Mouse (Mus musculus): ENCODE data around the gene 2310061I04Rik.
"Not testable (repeated sequence)": the region's sequence is repeated elsewhere in the genome, so short reads cannot be mapped to it uniquely, and the experiment has no call there.

The 2310061I04Rik gene

DNA sequence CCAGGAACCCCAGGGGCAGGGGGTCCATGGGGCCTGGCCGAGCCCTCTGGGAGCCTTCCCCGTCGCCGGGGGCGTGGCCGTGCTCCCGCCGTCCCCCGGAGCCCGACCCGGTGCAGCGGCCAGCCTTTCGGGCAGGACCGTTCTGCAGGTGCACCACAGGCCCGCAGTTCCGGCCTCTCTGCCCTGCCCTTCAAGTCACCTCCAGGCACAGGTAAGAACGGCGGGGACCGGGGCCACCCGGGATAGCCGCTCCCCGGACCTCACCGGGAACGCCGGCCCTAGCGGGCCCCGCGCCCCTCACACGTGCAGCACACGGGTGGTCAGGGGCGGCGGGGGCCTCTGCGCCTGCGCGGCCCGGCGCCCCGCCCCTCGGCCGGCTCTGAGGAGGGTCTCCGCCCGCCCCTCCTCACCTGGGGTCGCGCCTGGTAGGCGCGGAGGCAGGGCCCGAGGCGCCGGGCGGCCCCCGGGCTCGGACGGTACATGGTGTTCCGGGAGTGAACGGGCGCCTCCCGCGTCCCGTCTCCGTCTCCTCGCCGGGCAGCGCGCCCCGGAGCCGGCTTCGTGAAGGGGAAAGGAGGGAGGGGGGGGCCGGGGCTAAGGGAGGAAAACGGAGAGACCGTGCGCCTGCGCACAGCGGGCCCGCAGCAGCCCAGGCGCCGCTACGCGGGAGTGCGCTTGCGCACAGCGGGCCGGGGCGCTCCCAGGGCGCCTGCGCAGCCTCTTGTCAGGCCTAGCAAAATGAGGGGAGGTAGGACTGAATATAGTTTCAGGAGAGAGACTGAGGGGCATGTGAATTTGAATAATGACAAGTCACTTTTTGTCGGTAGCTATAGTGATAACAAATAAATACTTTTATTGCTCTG lies at the start of gene 2310061I04Rik:
2310061I04Rik (minus strand) TSS at position 651 of the 863 bp plus-strand sequence.
- DNase-seq, result peak; percentile 92

- no peak for DNase-seq
These were observed 42.7 kb upstream of the 2310061I04Rik start for GRCm38 (mm10) chr17:35939941-35940340.

DNA sequence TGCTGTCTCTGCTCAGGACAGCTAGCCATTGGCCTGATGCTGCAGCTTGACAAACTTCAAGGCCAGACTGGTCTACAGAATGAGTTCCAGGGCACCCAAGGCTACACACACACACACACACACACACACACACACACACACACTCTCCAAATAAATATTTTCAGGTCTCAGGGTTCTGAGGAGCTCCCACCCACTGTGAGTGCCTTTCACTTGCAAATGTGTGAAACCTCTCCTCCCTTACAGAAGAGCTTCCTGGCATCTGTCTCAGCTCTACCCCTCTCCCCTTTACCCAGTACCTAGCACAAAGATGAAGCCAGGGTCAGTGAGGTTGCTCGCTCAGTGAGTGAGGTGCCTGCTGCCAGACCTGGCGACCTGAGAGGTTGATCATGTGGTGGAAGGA lies 41.9 kb upstream of the 2310061I04Rik start:
- no peak for DNase-seq

DNA sequence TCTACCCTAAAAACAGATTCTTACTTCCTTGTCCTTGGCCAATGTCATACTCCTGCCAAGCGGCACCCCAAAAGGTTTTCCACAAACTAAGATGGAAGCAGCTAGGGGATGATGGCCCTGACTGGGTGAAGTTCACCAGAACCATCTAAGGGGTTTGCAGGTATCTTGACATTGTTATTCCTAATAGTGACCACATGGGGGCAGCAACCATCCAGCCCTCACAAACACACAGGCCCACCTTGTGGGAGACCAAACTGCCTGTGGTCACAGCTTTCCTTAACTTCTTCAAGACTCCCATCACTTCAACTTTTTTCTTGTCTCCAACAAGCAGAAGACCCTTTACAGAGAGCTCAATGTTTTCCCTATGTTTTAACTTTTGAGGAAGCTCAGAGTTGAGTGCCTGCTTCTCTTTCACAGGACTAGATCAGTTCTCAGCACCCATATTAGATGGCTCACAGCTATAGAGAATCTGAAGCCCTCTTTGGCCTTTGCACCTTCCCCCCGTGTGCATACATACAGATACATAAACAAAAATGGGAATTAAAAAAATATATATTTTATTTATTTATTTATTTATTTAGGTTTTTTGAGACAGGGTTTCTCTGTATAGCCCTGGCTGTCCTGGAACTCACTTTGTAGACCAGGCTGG lies 40.6 kb upstream of the 2310061I04Rik start:
- DNase-seq, result peak; percentile 55

DNA sequence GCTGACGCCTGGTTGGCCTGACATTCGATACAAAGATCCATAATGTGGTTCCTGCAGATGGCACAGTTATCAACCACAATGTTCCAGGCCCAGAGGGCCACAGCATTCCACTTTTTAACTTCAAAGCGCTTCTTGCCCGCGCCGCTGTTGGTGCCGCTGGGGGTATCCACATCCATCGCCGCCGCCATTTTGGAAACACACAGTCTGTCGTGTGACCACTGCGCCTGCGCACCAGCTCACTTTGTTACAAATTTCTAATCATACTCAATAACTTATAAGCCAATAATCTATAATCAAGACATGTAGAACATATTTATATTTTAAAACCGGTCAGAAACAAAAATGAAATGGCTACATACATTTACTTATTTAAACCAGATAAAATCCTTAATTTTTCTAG lies 38.5 kb upstream of the 2310061I04Rik start:
- DNase-seq, result not testable (repeated sequence)

DNA sequence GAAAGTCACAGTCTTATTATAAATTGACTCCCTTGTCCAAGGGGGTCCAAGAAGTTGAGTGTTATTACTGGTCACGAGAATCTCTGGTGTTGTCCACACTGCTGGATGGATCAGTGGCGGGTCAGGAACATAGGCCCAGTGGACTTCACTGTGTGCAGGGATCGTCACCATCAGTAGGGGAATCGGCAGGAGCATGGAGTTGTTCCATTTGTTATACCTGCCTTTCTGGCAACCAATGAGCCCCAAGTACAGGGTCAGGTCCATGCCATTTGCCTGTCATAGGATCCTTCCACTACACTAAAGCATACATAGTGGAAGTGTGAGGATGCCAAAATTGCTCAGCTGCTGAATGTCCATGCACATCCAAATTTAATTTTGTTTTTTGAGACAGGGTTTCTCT lies 35.4 kb upstream of the 2310061I04Rik start:
- no peak for DNase-seq

DNA sequence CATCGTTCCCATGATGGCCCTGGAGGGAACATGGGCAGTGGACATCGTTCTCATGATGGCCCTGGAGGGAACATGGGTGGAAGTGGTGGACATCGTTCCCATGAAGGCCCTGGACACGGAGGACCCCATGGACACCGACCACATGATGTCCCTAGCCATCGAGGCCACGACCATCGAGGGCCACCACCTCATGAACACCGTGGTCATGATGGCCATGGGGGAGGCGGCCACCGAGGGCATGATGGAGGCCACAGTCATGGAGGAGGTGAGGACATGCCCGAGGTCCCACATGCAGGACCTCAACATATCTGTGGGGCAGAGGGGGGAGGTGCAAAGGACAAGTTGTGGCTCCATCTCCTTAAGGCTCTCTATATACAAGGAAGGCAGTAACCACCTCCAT lies 33.4 kb upstream of the 2310061I04Rik start:
- no peak for DNase-seq

DNA sequence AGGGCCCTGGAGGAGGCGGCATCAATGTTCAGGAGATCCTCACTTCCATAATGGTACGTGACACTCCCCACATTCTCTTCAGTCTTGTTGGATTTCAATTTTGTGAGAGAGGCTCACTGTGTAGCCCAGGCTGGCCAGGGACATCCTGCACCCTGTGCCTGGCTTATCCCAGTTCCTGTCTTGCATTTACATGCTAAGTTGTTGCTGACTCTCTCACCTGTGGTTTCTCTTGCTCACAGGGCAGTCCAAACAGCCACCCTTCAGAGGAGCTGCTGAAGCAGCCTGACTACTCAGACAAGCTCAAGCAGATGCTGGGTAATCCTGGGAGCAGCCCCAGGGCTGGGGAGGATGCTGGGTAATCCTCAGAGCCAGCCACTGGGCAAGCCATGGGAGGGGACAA lies 32.3 kb upstream of the 2310061I04Rik start:
- no peak for DNase-seq

DNA sequence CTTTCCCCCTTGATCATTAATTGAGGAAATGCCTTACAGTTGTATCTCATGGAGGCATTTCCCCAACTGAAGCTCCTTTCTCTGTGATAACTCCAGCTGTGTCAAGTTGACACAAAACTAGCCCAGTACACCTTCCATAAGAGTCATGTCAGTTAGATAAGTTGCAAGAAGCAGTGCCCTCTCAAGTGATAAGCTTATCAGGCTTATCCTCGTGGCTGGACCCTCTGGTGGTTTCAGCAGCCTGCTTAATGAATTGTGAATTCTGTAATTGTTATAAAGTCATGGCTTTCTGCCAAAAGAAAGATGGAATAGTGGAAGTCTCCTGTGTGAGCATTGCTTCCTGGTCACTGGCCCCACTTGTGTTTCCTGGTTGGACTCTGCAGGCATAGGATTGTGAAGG lies 30.2 kb upstream of the 2310061I04Rik start:
- no peak for DNase-seq

- no peak for DNase-seq
These were observed 26.1 kb upstream of the 2310061I04Rik start for GRCm38 (mm10) chr17:35923281-35923680.

- no peak for DNase-seq
These were observed 25.3 kb upstream of the 2310061I04Rik start for GRCm38 (mm10) chr17:35922566-35922965.

- no peak for DNase-seq
These were observed 24.5 kb upstream of the 2310061I04Rik start for GRCm38 (mm10) chr17:35921710-35922109.

DNA sequence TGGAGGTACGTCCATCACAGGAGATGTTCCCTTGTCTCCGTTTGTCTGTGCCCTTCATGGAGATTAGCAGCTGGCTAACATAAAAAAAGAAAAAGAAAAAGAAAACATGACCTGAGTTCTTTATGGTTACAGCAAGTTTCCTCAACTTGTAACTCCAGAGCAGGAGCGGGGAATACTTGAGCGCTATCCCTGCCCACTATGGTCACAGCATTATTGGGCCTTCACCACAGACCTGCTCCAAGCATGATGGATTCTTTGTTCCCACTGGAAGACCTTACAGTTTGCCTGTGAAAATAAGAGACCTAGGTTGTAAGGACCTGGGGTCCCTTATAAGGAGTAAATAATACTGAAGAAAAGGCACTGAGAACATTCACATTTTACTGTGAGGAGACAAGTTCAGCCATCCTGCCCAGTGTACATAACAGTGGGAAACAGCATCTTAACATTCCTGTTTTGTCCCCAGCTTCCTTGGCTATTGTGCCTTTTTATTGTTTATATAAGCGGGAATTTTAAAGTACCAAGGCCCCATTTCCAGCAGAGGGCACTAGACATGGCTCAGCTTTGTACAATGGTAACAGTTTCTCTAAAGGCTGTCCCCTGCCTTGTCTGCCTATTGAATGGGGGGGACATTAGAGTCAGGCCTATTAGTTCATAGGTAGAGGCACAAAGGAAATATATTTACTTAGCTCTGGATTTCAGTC lies 23.8 kb upstream of the 2310061I04Rik start:
- DNase-seq, result peak; percentile 79

DNA sequence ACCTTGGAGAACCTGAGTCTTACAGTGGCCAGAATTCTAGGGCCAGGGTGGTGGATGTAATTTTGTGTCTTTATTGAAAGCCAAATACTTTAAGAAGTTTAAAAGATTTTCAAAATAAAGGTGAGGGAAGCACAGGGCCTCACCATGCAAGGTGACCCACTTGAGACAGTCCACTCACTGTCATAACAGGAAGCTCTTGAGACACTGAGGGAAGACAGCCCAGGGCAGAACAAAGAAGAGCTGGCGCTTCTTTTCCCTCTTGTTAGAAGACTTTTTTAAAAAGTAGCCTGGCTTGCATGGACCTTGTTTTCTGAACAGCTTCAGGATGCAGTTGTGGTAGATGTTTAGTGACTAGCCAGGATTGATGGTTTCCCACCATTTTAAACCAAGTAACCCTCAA lies 23.2 kb upstream of the 2310061I04Rik start:
- no peak for DNase-seq

DNA sequence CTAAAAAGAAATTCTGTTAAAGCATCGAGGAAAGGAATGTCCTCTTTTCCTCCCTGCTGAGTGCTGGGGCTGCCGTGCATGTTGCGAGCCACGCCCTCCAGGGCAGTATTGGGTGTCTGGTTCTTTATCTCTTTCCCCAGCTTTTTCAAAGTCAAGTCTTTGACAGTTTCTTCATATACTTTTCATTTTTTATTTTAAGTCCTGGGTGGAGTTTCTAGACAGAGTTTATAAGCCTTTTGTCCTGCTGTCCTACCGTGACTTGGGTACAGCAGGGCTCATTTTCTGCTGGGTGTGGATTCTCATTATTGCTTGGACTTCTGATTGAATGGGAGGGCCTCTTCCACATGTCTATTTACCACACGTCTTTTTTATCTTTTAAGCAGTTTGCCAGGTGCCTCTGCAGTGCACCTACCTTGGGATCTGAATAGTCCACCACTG lies 22.7 kb upstream of the 2310061I04Rik start:
- no peak for DNase-seq

- DNase-seq, result peak; percentile 99
These were observed 22.0 kb upstream of the 2310061I04Rik start for GRCm38 (mm10) chr17:35919060-35919715.

DNA sequence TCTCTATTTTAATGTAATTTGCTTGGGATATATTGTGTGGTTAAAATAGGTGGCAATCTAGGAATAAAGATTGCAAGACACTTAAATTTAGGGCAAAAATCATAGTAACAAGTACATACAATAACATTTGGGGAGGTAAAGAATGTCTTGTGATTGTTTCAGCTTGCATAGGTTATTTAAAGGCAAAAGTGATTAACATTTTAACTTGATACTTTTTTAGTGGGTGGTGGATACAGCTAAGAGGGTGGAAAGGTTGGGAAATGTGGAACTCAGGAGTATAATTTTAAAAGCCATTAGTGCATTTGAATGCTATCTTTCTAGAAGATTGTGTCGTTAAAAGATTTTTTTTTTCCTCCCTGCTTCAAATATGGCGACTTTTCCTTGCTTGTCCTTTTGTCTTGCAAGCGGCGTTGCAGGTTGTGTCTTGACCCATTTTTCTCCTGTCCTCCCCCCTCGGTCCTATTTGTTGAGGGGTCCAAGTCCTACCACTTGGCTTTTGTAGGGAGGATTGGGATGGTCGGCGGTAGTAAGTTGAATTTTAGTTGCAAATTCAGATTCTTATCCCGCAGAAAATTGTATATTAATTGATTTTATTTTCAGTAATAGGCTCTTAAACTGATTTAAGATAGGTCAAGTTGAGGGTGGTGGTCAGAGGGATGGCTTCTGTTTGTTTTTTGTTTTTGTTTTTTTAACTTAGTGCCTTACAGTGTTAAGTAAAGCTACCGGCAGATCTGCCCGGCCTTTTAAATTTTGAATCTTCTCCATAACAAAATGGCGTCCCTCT lies 21.2 kb upstream of the 2310061I04Rik start:
- DNase-seq, result peak; percentile 68

DNA sequence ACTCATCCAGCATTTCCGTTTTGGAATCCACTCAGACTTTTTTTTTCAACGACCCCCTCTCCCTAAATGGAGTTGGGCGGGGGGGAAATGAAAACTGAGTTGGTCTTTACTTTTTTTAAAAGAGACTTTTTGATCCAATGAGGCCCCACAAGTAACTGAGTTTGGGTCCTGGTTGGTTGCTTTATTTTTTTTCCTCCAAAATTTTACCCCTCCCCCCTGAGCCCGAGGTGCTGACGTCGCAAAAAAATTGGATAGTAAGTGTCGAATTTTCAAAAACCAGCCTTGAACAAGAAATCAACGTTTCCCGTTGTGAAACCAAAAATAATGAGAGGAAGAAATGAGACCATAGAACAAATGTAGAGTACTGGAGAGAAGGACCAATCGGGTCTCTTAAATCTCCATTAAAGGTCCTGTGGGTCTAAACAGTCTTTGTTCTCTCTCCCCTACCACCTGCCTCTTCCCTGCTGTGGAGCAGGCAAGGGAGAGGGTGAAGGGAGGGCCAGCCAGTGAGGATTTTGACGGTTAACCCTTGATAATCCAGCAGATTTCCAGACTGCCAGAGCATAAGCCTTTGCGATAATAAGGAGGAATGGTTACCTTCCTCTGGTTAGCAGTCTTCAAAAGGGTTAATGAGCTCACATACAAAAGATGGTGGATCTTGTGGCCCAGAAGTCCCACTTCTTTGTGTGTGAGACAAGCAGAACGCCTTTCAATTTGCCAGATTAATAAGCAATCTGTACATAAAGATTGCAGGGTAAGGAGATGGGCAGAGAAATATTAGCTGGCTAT lies 20.4 kb upstream of the 2310061I04Rik start:
- DNase-seq, result peak; percentile 74

DNA sequence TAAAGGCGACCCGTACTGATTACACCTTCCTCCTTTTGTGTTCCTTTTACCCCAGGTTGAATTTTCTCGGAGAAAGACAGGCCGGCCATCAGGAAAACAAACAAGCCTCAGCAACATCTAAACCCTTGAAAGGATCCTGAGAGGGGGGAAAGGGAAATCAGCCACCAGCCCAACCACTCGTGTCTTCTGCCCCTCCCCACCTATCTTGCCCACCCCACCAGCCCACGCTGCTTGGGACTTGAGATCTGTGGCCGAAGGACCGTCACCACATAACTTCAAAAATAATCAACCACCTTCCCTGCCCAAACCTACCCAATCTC lies 19.9 kb upstream of the 2310061I04Rik start:
- DNase-seq, result peak; percentile 50

DNA sequence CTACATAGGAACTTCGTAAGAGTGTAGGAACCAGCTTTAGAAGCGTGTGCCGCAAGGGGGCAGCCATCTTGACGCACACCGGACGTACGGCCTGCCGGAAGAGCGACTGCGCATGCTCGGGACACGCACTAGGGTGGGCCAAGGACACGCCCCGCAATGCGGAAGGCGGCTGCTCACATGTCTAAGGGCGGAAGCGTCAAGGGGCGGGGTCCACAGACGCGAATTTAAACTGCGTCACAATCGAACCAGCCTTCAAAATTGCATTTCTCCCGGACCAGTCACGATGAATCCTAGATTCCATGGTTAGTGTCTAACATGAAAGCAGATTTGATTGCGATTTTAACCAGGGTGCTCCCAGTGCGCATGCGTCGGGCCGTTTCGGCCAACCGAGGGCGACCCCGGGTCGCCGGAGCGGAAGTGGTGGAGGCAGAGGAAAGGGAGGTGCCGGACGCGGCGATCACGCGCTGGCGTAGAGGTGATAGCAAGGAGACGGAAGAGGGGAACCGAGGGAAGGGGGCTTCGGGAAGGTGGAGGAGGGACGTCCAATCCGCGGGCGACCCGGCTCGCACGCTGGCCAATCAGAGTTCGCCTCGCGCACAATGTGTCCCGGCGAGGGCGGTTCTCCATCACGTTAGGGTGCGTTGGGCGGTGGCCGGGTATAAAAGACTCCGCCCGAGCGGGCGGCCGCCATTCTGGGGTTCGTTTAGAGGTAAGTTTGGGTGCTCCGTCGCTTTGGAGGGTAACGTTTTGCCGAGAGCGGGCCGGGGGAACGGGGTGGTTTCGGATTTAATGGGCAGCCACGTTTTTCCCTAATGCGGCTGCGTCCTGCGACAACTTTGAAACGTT lies 19.3 kb upstream of the 2310061I04Rik start, which contains the start of the genes Mrps18b and Ppp1r10:
Mrps18b (minus strand) TSS at position 93 of the 846 bp plus-strand sequence.
Ppp1r10 (plus strand) TSS at position 138 of the 846 bp plus-strand sequence.
- peak; percentile 99 for DNase-seq

All from lung, postnatal 10 days (tissue).